Mouse (Mus musculus): ENCODE measurements around the gene Sparcl1.

- TF ChIP-seq POLR2A (IDR thresholded peaks at IDR 0.05; ENCODE audit: extremely low read depth, insufficient read depth, low read length) = no peak
- no peak for TF ChIP-seq CTCF (IDR thresholded peaks at IDR 0.05; ENCODE audit: extremely low read depth, insufficient read depth, low read length)
Measured at GRCm38 (mm10) chr5:104103171-104103570, 10.4 kb downstream of the Sparcl1 start.

All from cortical plate, adult 2 months (tissue).